Comparison of ENCODE assay signal across 9 mouse cellular contexts in genomic region chr3:104643810-104644270, GRCm38 (mm10). TPM values are rescaled to one million over a fixed set of nuclear protein-coding genes. Genes with fewer than 3 reads are reported as not detected.
DNase-seq lines count a peak whose midpoint lies in the region; ATAC-seq lines count a peak whose summit lies in the region.
"Had no signal": no experiment of that assay in that cellular context is flagged by ENCODE, and none has a peak within 500 bp of the region (broad histone marks: within the 10 kb centered on the region; RNA-seq: fewer than 3 reads in every experiment).

No protein-coding gene starts in this region.

- H3K36me3 ChIP-seq in forebrain, embryonic 10.5 days (replicated peaks) = no peaks in the 10 kb centered on the region
- no peaks in the 10 kb centered on the region for H3K36me3 ChIP-seq in forebrain, embryonic 15.5 days
- H3K36me3 ChIP-seq in embryonic facial prominence, embryonic 14.5 days (ENCODE audit: control insufficient read depth, insufficient read depth, low read length) = no peaks in the 10 kb centered on the region
- H3K36me3 ChIP-seq in lung, embryonic 16.5 days (ENCODE audit: control insufficient read depth, insufficient read depth, low read length) = no peaks in the 10 kb centered on the region
- H3K36me3 ChIP-seq: midbrain, embryonic 12.5 days had no signal

- H3K9me3 ChIP-seq in forebrain, embryonic 10.5 days = no peaks in the 10 kb centered on the region
- no peaks in the 10 kb centered on the region for H3K9me3 ChIP-seq in forebrain, embryonic 15.5 days
- H3K9me3 ChIP-seq in embryonic facial prominence, embryonic 14.5 days (ENCODE audit: control insufficient read depth, low read length) = no peaks in the 10 kb centered on the region
- H3K9me3 ChIP-seq in lung, embryonic 16.5 days (ENCODE audit: control insufficient read depth, low read length) = no peaks in the 10 kb centered on the region
- H3K9me3 ChIP-seq: midbrain, embryonic 12.5 days had no signal

- H3K9ac ChIP-seq in forebrain, embryonic 15.5 days (replicated peaks) = no peak overlapping the region
- no peak overlapping the region for H3K9ac ChIP-seq in embryonic facial prominence, embryonic 14.5 days (ENCODE audit: low read depth, low read length)
- H3K9ac ChIP-seq in lung, embryonic 16.5 days (ENCODE audit: low read length) = no peak overlapping the region
- H3K9ac ChIP-seq: midbrain, embryonic 12.5 days had no signal

- intact Hi-C loops in heart, postnatal 36 days (cut with DNase I) = no loop called here

- no peak overlapping the region for H3K4me3 ChIP-seq in forebrain, embryonic 10.5 days
- no peak overlapping the region for H3K4me3 ChIP-seq in forebrain, embryonic 15.5 days
- no peak overlapping the region for H3K4me3 ChIP-seq in embryonic facial prominence, embryonic 14.5 days (ENCODE audit: low read depth, low read length)
- no peak overlapping the region for H3K4me3 ChIP-seq in lung, embryonic 16.5 days (ENCODE audit: low read length)
- H3K4me3 ChIP-seq: midbrain, embryonic 12.5 days had no signal

- no peak overlapping the region for H3K4me2 ChIP-seq in forebrain, embryonic 15.5 days (replicated peaks)
- no peak overlapping the region for H3K4me2 ChIP-seq in embryonic facial prominence, embryonic 14.5 days (ENCODE audit: low read depth, low read length)
- H3K4me2 ChIP-seq in lung, embryonic 16.5 days (ENCODE audit: low read depth, low read length) = no peak overlapping the region
- H3K4me2 ChIP-seq: midbrain, embryonic 12.5 days had no signal

- no peak for ATAC-seq in forebrain, embryonic 15.5 days (replicated peaks)
- peak; percentile 51; the same call in 1 of the 2 replicates for ATAC-seq in embryonic facial prominence, embryonic 14.5 days (ENCODE audit: low read depth)
- ATAC-seq in lung, embryonic 16.5 days (ENCODE audit: low read depth) = 0 out of 2 replicates have a peak, but pooled peaks have one; percentile 35

- peaks cover 25% of the 10 kb centered on the region for H3K4me1 ChIP-seq in forebrain, embryonic 10.5 days
- peaks cover 15% of the 10 kb centered on the region for H3K4me1 ChIP-seq in forebrain, embryonic 15.5 days
- peaks cover 6% of the 10 kb centered on the region; the same call in 1 of the 2 replicates for H3K4me1 ChIP-seq in embryonic facial prominence, embryonic 14.5 days (ENCODE audit: control insufficient read depth, insufficient read depth, low read length)
- H3K4me1 ChIP-seq in lung, embryonic 16.5 days (replicated peaks; ENCODE audit: control insufficient read depth, insufficient read depth, low read length) = peaks cover 5% of the 10 kb centered on the region

- peak; percentile 35 for DNase-seq in forebrain, embryonic 10.5 days (ENCODE audit: extremely low spot score, low spot score)
- peak; percentile 61 to 71 for DNase-seq in adrenal gland, postnatal 36 days
- peak; percentile 54 for DNase-seq in embryonic facial prominence, embryonic 14.5 days (ENCODE audit: low spot score)
- DNase-seq in heart, postnatal 36 days = peak; percentile 62 to 69
- peak; percentile 19 to 79 for DNase-seq in layer of hippocampus, adult 18-20 months (ENCODE audit: low spot score in 2 of 2)
- peak; percentile 30 for DNase-seq in right cerebral cortex, postnatal 14 days

- no peak overlapping the region for H3K27ac ChIP-seq in forebrain, embryonic 10.5 days
- H3K27ac ChIP-seq in forebrain, embryonic 15.5 days (replicated peaks) = no peak overlapping the region
- no peak overlapping the region for H3K27ac ChIP-seq in embryonic facial prominence, embryonic 14.5 days (replicated peaks; ENCODE audit: low read depth, low read length)
- H3K27ac ChIP-seq in lung, embryonic 16.5 days (ENCODE audit: low read length) = no peak overlapping the region
- H3K27ac ChIP-seq: midbrain, embryonic 12.5 days had no signal

- no peaks in the 10 kb centered on the region for H3K27me3 ChIP-seq in forebrain, embryonic 10.5 days (ENCODE audit: poor library complexity, severe bottlenecking)
- H3K27me3 ChIP-seq in forebrain, embryonic 15.5 days = no peaks in the 10 kb centered on the region
- no peaks in the 10 kb centered on the region for H3K27me3 ChIP-seq in embryonic facial prominence, embryonic 14.5 days (replicated peaks; ENCODE audit: control insufficient read depth, insufficient read depth, low read length)
- no peaks in the 10 kb centered on the region for H3K27me3 ChIP-seq in lung, embryonic 16.5 days (ENCODE audit: control insufficient read depth, insufficient read depth, low read depth, low read length)

- 12% methylated on average over 2 of the region's 2 CpGs for WGBS in forebrain, embryonic 10.5 days
- 7% methylated on average over 2 of the region's 2 CpGs for WGBS in forebrain, embryonic 15.5 days
- WGBS in embryonic facial prominence, embryonic 14.5 days = 9% methylated on average over 2 of the region's 2 CpGs
- 5% methylated on average over 2 of the region's 2 CpGs for WGBS in lung, embryonic 16.5 days

RNA-seq across cellular contexts. Expression of gene Slc16a1, which starts 5.4 kb away (rescaled TPM):
- 57.3 and 60.0 TPM in 2 replicates for polyA plus RNA-seq in forebrain, embryonic 10.5 days (2016; fragmentation: Nextera tagmentation; extraction: Ambion mirVana)
- 16.1 and 16.4 TPM in 2 replicates for polyA plus RNA-seq in forebrain, embryonic 15.5 days (2015; fragmentation: Nextera tagmentation; extraction: Ambion mirVana)
- total RNA-seq in adrenal gland, postnatal 36 days (2021) = 10 to 100 TPM; 34.4 to 62.7 TPM
- polyA plus RNA-seq in embryonic facial prominence, embryonic 14.5 days (2014; fragmentation: Nextera tagmentation; extraction: Ambion mirVana) = 30.9 and 39.2 TPM in 2 replicates
- total RNA-seq in heart, postnatal 36 days (2021) = 100 to 1,000 TPM; 163 to 166 TPM
- total RNA-seq in layer of hippocampus, adult 18-20 months (2021) = 10 to 100 TPM; 24.8 to 25.2 TPM
- polyA plus RNA-seq in lung, embryonic 16.5 days (2015; fragmentation: Nextera tagmentation; extraction: Ambion mirVana) = 28.0 and 28.1 TPM in 2 replicates
